Mouse (Mus musculus): ENCODE measurements at regions not wholly inside any gene's neighbourhood (a gene's known extent, or its start where the extent isn't known, plus 50 kb on each side); places are given as distances from the start of the nearest gene placed in this dataset.
"Not testable (repeated sequence)": the region's sequence is repeated elsewhere in the genome, so short reads cannot be mapped to it uniquely, and the experiment has no call there.

DNA sequence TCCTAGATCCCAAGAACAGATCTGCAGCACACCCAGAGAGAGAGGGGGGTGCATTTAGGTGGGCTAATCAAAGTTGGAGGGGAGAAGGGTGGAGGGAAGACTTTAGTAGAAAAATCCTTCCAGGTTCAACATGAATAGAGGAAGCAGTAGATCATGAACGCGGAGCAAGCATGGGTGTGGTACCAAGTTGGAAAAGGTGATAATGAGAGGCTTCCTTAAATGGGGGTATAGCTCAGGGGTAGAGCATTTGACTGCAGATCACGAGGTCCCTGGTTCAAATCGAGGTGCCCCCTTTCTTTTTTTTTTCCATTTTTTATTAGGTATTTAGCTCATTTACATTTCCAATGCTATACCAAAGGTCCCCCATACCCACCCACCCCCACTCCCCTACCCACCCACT lies 54.0 kb upstream of the Krba1 start:
- DNase-seq (ENCODE audit: low read depth, low spot score) = not testable (repeated sequence)

- DNase-seq (ENCODE audit: low read depth, low spot score) = not testable (repeated sequence)
Measured at GRCm38 (mm10) chr6:48336964-48337363, 58.4 kb upstream of the Krba1 start.

DNA sequence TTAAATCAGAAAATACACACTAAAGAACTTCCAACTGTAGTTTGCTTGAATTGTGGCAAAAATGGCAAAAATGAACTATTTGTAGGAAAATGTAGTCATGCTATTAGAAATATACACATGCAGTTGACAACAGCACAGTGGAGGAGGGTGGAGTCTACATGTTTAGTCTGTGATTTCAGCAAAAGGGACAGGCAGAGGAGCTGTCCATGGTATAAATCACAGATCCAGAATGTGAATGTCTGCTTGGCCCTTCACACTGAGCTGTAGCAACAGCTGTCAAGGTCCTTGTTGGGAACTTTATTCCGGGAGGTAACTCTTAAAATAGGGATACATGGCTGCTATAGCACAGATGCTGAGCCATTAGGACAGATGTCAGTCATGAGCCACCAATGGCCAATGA lies 107.4 kb upstream of the Krba1 start:
- DNase-seq (ENCODE audit: low read depth, low spot score) = no peak

DNA sequence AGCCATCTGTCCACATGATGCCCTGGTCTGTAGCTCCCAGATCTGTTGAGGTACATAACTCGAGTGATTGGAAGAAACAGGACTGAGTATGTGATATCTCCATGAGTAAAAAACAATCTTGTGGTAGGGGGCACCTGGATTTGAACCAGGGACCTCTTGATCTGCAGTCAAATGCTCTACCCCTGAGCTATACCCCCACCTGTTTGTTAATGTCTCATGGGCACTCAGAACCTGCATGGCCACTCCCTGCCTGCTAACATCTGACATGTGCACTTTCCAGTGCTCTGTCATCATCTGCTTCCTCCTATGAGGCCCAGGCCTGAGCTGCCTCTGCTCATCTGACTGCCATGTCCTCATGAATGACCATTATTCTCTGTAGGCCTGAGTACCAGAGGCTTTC lies 115.7 kb upstream of the Krba1 start:
- DNase-seq (ENCODE audit: low read depth, low spot score) = not testable (repeated sequence)

DNA sequence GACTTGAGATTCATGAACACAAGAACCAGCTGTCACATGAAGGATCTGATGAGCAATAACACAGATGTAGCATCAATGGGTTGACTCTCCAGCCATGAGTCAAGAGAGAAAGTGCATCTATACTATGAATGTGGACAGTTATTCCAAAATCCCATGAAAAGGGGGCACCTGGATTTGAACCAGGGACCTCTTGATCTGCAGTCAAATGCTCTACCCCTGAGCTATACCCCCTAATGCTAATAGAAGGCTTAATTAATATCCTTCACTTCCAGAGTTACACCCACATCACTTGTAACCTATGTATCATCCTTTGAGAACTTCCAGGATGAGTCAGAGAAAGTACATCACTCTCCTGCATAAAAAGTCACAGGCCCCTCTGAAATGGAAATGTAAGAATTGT lies 133.8 kb upstream of the Krba1 start:
- not testable (repeated sequence) for DNase-seq (ENCODE audit: low read depth, low spot score)

DNA sequence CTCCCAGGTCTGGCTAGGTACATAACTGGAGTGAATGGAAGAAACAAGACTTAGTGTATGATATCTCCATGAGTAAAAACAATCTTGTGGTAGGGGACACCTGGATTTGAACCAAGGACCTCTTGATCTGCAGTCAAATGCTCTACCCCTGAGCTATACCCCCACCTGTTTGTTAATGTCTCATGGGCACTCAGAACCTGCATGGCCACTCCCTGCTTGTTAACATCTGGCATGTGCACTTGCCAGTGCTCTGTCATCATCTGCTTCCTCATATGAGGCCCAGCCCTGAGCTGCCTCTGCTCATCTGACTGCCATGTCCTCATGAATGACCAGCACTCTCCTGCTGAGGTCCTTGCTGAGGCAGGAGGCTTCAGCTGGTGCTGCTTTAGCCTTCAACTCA lies 142.4 kb upstream of the Krba1 start:
- DNase-seq (ENCODE audit: low read depth, low spot score) = peak; percentile 5

DNA sequence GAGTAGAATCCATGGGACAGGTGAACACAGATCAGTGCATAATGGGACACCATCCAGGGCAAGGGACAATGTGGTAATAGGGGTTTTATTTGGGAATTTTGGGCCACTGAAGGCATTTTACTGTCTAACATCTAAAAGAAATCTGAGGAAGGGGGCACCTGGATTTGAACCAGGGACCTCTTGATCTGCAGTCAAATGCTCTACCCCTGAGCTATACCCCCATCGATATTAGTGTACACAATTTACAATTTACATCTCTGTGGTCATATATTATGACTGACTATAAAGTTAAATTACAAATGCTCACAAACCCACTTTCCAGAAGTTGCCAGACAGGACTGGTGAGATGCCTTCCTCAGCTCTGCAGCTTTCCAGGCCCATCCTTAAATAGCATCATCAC lies 143.4 kb upstream of the Krba1 start:
- DNase-seq (ENCODE audit: low read depth, low spot score) = no peak

GRCm38 (mm10) chr6:48244191-48244590 lies 151.2 kb upstream of the Krba1 start:
- DNase-seq (ENCODE audit: low read depth, low spot score) = not testable (repeated sequence)

GRCm38 (mm10) chr6:48227431-48227830 lies 141.0 kb upstream of the Zfp746 start:
- DNase-seq (ENCODE audit: low read depth, low spot score) = no peak

- no peak for DNase-seq (ENCODE audit: low read depth, low spot score)
Measured at GRCm38 (mm10) chr6:48224206-48224605, 137.8 kb upstream of the Zfp746 start.

GRCm38 (mm10) chr6:48222971-48223370 lies 136.6 kb upstream of the Zfp746 start:
- DNase-seq (ENCODE audit: low read depth, low spot score) = no peak

- not testable (repeated sequence) for DNase-seq (ENCODE audit: low read depth, low spot score)
Measured at GRCm38 (mm10) chr6:48221806-48222205, 135.4 kb upstream of the Zfp746 start.

GRCm38 (mm10) chr6:48215212-48215611 lies 128.8 kb upstream of the Zfp746 start:
- no peak for DNase-seq (ENCODE audit: low read depth, low spot score)

GRCm38 (mm10) chr6:48209739-48210138 lies 123.3 kb upstream of the Zfp746 start:
- no peak for DNase-seq (ENCODE audit: low read depth, low spot score)

DNA sequence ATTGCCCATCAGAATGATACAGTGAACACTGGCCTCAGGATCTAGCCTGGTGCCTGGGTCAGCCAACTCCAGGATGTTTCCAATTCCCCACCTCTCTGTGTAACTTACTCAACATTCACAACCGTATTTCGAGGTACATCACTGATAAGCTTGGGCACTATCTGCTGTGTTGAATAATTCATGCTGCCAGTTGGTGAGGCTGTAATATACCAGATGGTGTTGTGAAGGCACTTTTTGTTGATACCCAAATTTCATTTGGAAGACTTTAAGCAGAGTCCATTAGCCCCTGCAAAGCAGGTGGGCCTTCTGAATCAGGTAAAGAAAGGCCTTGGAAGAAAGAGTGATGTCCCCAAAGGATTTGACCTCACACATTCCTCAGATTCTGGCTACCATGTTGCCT lies 122.7 kb upstream of the Zfp746 start:
- DNase-seq (ENCODE audit: low read depth, low spot score) = no peak

GRCm38 (mm10) chr6:48205722-48206121 lies 119.3 kb upstream of the Zfp746 start:
- DNase-seq (ENCODE audit: low read depth, low spot score) = peak; percentile 32

- peak; percentile 15 for DNase-seq (ENCODE audit: low read depth, low spot score)
Measured at GRCm38 (mm10) chr6:48199951-48200350, 113.6 kb upstream of the Zfp746 start.

GRCm38 (mm10) chr6:48198806-48199205 lies 112.4 kb upstream of the Zfp746 start:
- DNase-seq (ENCODE audit: low read depth, low spot score) = no peak

- DNase-seq (ENCODE audit: low read depth, low spot score) = no peak
Measured at GRCm38 (mm10) chr6:48197696-48198378, 111.4 kb upstream of the Zfp746 start.

- DNase-seq (ENCODE audit: low read depth, low spot score) = not testable (repeated sequence)
Measured at GRCm38 (mm10) chr6:48188363-48188762, 102.0 kb upstream of the Zfp746 start.

DNA sequence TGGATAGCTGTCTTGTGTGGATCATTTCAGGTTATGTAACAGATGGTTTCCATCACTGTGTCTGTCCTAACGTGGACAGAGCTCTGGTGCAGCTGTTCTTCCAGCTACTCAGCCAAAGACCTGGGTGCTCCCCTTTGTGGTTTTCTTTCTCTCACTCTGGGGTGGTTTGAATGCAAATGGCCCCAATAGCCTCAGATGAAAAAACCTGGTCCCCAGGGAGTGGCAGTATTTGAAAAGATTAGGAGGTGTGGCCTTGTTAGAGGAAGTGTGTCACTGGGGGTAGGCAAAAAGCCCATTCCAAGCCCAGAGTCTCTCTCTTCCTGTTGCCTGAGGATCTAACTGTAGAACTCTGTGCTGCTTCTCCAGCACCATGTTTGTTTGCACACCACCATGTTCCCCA lies 98.9 kb upstream of the Zfp746 start:
- peak; percentile 52 for DNase-seq (ENCODE audit: low read depth, low spot score)

DNA sequence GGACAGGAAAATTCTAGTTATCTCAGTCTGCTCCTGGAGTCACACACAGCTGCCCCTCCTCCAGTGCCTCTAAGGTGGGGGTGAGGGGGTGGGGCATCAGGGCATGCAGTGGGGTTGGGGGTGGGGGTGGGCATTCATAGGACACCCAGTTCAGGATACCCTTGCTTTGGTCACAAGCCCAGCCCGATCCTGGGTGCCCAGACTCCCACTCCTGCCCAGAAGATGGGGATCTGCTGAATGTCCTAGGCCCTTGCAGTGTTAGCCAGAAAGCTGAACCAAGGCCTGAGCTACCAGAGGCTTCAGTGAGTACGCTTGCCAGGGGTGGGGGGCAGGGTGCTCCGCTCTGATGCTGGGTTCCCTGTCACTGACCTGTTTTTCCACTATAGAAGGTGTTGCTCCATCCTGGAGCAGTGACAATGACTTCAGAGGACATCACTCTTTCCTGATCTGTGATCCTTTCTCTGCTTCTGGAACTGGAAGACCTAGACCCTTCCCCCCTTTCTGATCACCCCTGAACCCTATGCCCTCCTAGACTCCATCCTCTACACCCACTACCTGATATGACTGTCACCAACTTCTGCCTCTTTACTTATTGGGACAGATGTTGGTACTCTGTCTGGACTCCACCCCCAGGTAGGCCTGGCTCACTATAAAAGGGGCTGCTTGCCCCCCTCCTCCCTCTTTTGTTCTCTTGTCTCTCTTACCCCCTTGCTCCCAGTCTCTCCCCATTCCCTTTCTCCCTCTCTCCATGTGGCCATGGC lies 92.1 kb upstream of the Zfp746 start:
- no peak for DNase-seq (ENCODE audit: low read depth, low spot score)

- peak; percentile 73 for DNase-seq (ENCODE audit: low read depth, low spot score)
Measured at GRCm38 (mm10) chr6:48177936-48178335, 91.5 kb upstream of the Zfp746 start.

Measured in A20 (cell line).